Mouse (Mus musculus): Measurements from ENCODE around the gene Ldah. TPM values are rescaled to one million over a fixed set of nuclear protein-coding genes. Genes with fewer than 3 reads are reported as not detected.

Gene Ldah
- polyA plus RNA-seq, 1 experiment from 2014 or later = 48.5 TPM

DNA sequence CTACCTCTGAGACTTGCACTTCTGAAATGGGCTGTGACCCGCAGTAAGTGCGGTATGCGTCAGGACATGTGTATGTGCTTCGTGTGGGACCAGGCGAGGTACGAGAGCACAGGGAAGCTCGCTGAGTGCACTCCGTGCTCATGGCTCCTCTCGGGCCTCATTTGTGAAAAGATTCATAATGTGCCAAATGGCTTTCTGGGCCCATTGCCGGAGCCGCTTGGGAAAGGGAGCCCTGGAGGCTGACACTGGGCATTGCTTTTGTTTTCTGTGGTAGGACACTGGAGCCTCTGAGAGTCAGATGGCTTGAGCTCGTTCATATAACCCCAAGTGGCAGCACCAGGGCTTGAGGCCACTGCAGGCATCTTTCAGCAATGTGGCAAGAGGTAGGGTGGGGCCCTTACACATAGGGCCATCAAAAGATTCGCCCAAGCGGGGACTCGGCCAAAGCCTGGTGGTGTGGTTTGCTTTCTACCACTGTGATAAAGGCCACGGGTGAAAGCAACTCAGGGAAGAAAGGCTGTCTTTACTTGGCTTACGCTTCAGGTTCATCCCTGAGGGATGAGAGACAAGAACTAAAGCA, 118.1 kb downstream of the Ldah start:
- Histone ChIP-seq H3K4me1 (ENCODE audit: insufficient read depth) (peaks cover 3% of the 10 kb centered on the region; the same call in 1 of the 2 replicates), H3K4me3 (ENCODE audit: low read depth, low read length) (no peak overlapping the region), H3K9ac (no peak overlapping the region), H3K9me3 (ENCODE audit: low read depth, low read length) (no peaks in the 10 kb centered on the region), H3K27me3 (ENCODE audit: insufficient read depth, low read length) (no peaks in the 10 kb centered on the region), H3K36me3 (ENCODE audit: insufficient read depth) (peaks cover 30% of the 10 kb centered on the region), H3K27ac (ENCODE audit: low read depth) (no peak overlapping the region), H3K4me2 (no peak overlapping the region)
- DNase-seq (no peak), ATAC-seq (ENCODE audit: insufficient read depth) (no peak)
- no peak for TF ChIP-seq CTCF (IDR thresholded peaks at IDR 0.05; ENCODE audit: low read depth)
- 88% methylated on average over 17 of the region's 17 CpGs for WGBS

DNA sequence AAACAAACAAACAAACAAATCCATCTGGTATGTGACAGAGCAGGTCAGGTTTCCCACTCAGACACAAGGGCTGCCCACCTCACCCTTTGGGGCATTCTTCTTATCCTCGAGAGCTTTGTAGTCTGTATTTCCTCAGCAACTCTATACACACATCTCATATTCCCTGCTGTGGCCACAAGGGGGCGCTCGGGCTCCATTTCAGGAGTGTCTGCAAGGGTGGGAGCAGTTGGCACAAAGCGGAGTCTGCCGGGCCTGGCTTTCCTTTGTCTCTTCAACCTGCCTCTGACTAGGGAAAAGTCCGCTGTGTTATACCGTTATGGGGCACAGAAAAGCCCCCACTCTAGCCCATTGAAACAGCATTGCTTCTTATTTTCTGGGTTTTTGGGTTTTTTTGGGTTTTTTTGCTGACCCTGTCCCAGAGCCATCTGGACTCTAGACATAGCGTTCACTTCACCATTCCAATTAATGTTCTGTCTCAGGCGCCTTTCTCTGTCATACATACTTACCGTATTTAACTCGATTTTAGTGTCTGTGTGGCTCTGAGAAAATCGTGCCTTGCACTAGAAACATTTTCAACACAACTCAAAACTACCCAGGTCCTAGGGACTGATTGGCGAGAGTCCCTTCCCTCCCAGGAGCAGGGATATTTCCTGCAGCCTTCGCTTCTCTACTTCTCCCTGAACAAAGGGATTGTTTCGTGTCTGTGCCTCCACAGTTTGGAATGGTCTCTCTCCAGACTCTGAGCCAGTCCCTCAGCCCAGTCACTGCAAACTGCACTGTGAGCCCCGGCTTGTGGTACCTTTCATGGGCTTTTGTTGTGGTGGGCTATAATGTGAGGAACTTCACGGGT, 119.1 kb downstream of the Ldah start:
- WGBS = 32% methylated on average over 17 of the region's 17 CpGs
- peak; percentile 97 for DNase-seq
- peak; percentile 82 for ATAC-seq (ENCODE audit: insufficient read depth)
- Histone ChIP-seq H3K27me3 (ENCODE audit: insufficient read depth, low read length) (no peaks in the 10 kb centered on the region), H3K4me3 (ENCODE audit: low read depth, low read length) (no peak overlapping the region), H3K9me3 (ENCODE audit: low read depth, low read length) (no peaks in the 10 kb centered on the region), H3K27ac (ENCODE audit: low read depth) (no peak overlapping the region), H3K9ac (peak overlapping the region; percentile 1; the same call in 1 of the 2 replicates), H3K36me3 (ENCODE audit: insufficient read depth) (peaks cover 21% of the 10 kb centered on the region), H3K4me1 (ENCODE audit: insufficient read depth) (peaks cover 3% of the 10 kb centered on the region; the same call in 1 of the 2 replicates), H3K4me2 (no peak overlapping the region)
- TF ChIP-seq CTCF (IDR thresholded peaks at IDR 0.05; ENCODE audit: low read depth) = peak; percentile 99

DNA sequence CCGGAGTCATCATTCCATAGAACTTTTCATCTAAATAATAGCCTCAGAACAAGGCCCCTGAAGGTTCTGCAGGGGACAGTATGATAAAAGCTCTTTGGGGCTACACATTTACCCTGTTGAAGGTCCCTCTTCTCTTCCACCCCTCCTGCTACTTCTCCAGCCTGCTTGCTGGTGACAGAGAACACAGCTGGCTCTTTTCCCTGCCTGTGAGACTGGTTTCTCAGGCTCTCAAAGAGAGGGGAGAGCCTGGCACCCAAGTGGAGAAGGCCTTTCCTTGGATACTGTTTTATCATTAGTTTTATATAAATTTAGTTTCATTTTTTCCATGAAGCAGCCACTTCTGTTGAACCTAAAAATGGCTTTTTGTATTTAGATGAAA, 119.8 kb downstream of the Ldah start:
- H3K27me3 ChIP-seq (ENCODE audit: insufficient read depth, low read length) = no peaks in the 10 kb centered on the region
- DNase-seq (no peak), ATAC-seq (ENCODE audit: insufficient read depth) (no peak)
- peaks cover 21% of the 10 kb centered on the region for H3K36me3 ChIP-seq (ENCODE audit: insufficient read depth)
- 93% methylated on average over 1 of the region's 1 CpGs for WGBS
- H3K27ac ChIP-seq (ENCODE audit: low read depth) = no peak overlapping the region
- H3K4me2 ChIP-seq = no peak overlapping the region
- H3K4me3 ChIP-seq (ENCODE audit: low read depth, low read length) = no peak overlapping the region
- no peaks in the 10 kb centered on the region for H3K9me3 ChIP-seq (ENCODE audit: low read depth, low read length)
- H3K4me1 ChIP-seq (ENCODE audit: insufficient read depth) = peaks cover 3% of the 10 kb centered on the region; the same call in 1 of the 2 replicates
- H3K9ac ChIP-seq = peak overlapping the region; percentile 1; the same call in 1 of the 2 replicates
- TF ChIP-seq CTCF (IDR thresholded peaks at IDR 0.05; ENCODE audit: low read depth) = no peak

DNA sequence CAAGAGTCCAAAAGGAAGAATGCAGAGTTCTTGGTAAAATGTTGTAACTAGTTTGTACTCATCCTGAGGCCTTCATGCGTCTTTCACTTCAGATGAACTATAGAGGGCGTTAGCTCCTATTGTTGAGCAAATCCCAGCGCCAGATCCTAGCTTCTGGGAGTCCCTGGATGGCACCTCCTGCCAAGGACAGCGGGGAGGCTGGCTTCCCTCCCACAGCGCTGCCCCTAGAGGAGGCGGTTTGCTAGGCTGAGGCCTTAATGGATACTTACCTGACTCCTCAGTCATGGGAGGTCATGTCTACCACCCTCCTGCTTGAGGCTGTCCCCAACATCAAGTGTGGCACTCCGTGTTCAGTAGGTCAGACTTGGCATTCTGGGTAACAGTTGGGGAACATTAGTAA, 121.3 kb downstream of the Ldah start:
- H3K36me3 ChIP-seq (ENCODE audit: insufficient read depth) = peaks cover 21% of the 10 kb centered on the region
- ATAC-seq (ENCODE audit: insufficient read depth) = no peak

DNA sequence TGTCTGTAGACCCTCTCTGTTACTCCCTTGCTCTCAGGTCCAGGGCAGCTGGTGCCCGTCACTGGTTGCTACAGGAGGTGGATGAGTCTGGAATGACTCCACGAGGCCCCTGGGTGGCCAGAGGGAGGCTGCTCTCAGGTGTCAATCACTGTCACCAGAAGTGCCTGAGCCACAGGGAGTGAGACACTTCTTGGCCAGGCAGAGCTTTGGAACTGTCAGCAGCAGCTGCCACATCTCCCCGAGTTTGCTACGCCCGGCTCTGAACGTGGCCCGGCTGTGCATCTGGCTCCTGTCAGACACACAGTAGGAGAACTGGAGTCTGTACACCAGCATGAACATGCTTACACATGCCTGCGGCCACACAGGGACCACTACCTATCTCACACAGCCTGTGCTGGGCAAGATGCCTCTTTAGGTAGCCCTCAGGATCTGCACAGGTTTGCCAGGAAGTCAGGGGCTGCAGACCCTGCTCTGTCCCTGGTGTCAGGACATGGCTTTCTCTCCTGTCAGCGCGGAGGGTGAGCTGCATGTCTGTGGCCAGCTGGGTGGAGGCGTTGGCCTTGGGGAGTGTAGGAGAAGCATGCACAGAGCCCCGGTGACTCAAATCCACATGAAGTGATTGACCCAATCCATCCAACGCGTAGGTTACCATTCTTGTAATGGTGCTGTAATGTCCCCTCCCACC, 123.7 kb downstream of the Ldah start:
- no peaks in the 10 kb centered on the region for H3K9me3 ChIP-seq (ENCODE audit: low read depth, low read length)
- ATAC-seq (ENCODE audit: insufficient read depth) (peak; percentile 78), DNase-seq (peak; percentile 81)
- no peak overlapping the region for H3K4me2 ChIP-seq
- no peak for TF ChIP-seq CTCF (IDR thresholded peaks at IDR 0.05; ENCODE audit: low read depth)
- peaks cover 19% of the 10 kb centered on the region for H3K36me3 ChIP-seq (ENCODE audit: insufficient read depth)
- H3K9ac ChIP-seq = no peak overlapping the region
- 34% methylated on average over 14 of the region's 14 CpGs for WGBS
- H3K27ac ChIP-seq (ENCODE audit: low read depth) = peak overlapping the region; percentile 25; the same call in 1 of the 2 replicates
- peaks cover 3% of the 10 kb centered on the region; the same call in 1 of the 2 replicates for H3K4me1 ChIP-seq (ENCODE audit: insufficient read depth)
- H3K4me3 ChIP-seq (ENCODE audit: low read depth, low read length) = no peak overlapping the region
- H3K27me3 ChIP-seq (ENCODE audit: insufficient read depth, low read length) = no peaks in the 10 kb centered on the region

More for the DNA sequence above, 121.3 kb downstream of the Ldah start:
- Histone ChIP-seq H3K4me2 (no peak overlapping the region), H3K9ac (no peak overlapping the region), H3K4me1 (ENCODE audit: insufficient read depth) (peaks cover 3% of the 10 kb centered on the region; the same call in 1 of the 2 replicates), H3K27me3 (ENCODE audit: insufficient read depth, low read length) (no peaks in the 10 kb centered on the region), H3K9me3 (ENCODE audit: low read depth, low read length) (no peaks in the 10 kb centered on the region), H3K4me3 (ENCODE audit: low read depth, low read length) (no peak overlapping the region), H3K27ac (ENCODE audit: low read depth) (no peak overlapping the region)
- 94% methylated on average over 7 of the region's 7 CpGs for WGBS
- peak; percentile 21; the same call in 1 of the 2 replicates for TF ChIP-seq CTCF (IDR thresholded peaks at IDR 0.05; ENCODE audit: low read depth)
- DNase-seq = no peak

DNA sequence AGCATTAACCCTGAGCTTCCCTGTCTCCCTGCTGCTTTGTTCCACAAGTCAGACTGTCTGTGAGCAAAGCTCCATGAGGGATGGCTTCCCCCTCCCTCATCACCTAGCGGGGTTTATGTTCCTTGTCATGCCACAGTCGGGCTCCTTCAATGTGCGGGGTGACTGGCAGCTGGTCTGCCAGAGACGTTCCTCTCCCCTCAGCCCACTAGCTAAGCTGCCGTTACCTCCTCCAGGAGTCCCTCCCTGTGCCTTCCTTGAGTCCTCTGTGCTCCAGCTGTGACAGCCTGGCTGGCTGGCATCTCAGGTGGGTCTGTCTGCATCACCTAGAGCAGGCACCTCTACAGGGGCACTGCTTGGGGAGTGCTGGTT, 124.3 kb downstream of the Ldah start:
- no peak for TF ChIP-seq CTCF (IDR thresholded peaks at IDR 0.05; ENCODE audit: low read depth)
- no peak overlapping the region for H3K9ac ChIP-seq
- ATAC-seq (ENCODE audit: insufficient read depth) = 0 out of 2 replicates have a peak, but pooled peaks have one; percentile 3
- no peak overlapping the region for H3K4me2 ChIP-seq
- H3K27ac ChIP-seq (ENCODE audit: low read depth) = no peak overlapping the region
- WGBS = 40% methylated on average over 5 of the region's 5 CpGs
- no peak for DNase-seq
- H3K9me3 ChIP-seq (ENCODE audit: low read depth, low read length) = no peaks in the 10 kb centered on the region
- H3K4me3 ChIP-seq (ENCODE audit: low read depth, low read length) = no peak overlapping the region
- peaks cover 19% of the 10 kb centered on the region for H3K36me3 ChIP-seq (ENCODE audit: insufficient read depth)
- H3K4me1 ChIP-seq (ENCODE audit: insufficient read depth) = peaks cover under 1% of the 10 kb centered on the region; the same call in 1 of the 2 replicates
- H3K27me3 ChIP-seq (ENCODE audit: insufficient read depth, low read length) = no peaks in the 10 kb centered on the region

All from lung, embryonic 14.5 days (tissue).